Mouse (Mus musculus): ENCODE measurements at regions not wholly inside any gene's neighbourhood (a gene's known extent, or its start where the extent isn't known, plus 50 kb on each side); places are given as distances from the start of the nearest gene placed in this dataset.

GRCm38 (mm10) chr9:84178705-84179104 lies 253.8 kb downstream of the Bckdhb start:
- Histone ChIP-seq H3K4me3 (ENCODE audit: low read depth, low read length) (no peak overlapping the region), H3K27me3 (replicated peaks; ENCODE audit: control insufficient read depth, insufficient read depth, low read length) (no peaks in the 10 kb centered on the region), H3K9me3 (ENCODE audit: control insufficient read depth) (no peaks in the 10 kb centered on the region), H3K9ac (ENCODE audit: low read depth, low read length) (no peak overlapping the region), H3K36me3 (ENCODE audit: control insufficient read depth, insufficient read depth) (no peaks in the 10 kb centered on the region), H3K4me1 (replicated peaks; ENCODE audit: control insufficient read depth, insufficient read depth, low read length) (no peaks in the 10 kb centered on the region), H3K4me2 (replicated peaks; ENCODE audit: low read depth) (no peak overlapping the region), H3K27ac (ENCODE audit: low read depth, low read length) (no peak overlapping the region)
- WGBS = 61% methylated on average over 5 of the region's 5 CpGs
- no peak for TF ChIP-seq CTCF (IDR thresholded peaks at IDR 0.05; ENCODE audit: low read depth)
- no peak for ATAC-seq

GRCm38 (mm10) chr9:84179238-84179637 lies 254.3 kb downstream of the Bckdhb start:
- no peak overlapping the region for H3K4me2 ChIP-seq (replicated peaks; ENCODE audit: low read depth)
- H3K27ac ChIP-seq (ENCODE audit: low read depth, low read length) = no peak overlapping the region
- no peak overlapping the region for H3K4me3 ChIP-seq (ENCODE audit: low read depth, low read length)
- H3K9me3 ChIP-seq (ENCODE audit: control insufficient read depth) = no peaks in the 10 kb centered on the region
- no peaks in the 10 kb centered on the region for H3K4me1 ChIP-seq (replicated peaks; ENCODE audit: control insufficient read depth, insufficient read depth, low read length)
- H3K9ac ChIP-seq (ENCODE audit: low read depth, low read length) = no peak overlapping the region
- WGBS = 48% methylated on average over 4 of the region's 4 CpGs
- no peak for TF ChIP-seq CTCF (IDR thresholded peaks at IDR 0.05; ENCODE audit: low read depth)
- H3K36me3 ChIP-seq (ENCODE audit: control insufficient read depth, insufficient read depth) = no peaks in the 10 kb centered on the region
- no peaks in the 10 kb centered on the region for H3K27me3 ChIP-seq (replicated peaks; ENCODE audit: control insufficient read depth, insufficient read depth, low read length)
- no peak for ATAC-seq

GRCm38 (mm10) chr9:84183637-84184374 lies 258.9 kb downstream of the Bckdhb start:
- no peaks in the 10 kb centered on the region for H3K4me1 ChIP-seq (replicated peaks; ENCODE audit: control insufficient read depth, insufficient read depth, low read length)
- TF ChIP-seq CTCF (IDR thresholded peaks at IDR 0.05; ENCODE audit: low read depth) = no peak
- H3K27ac ChIP-seq (ENCODE audit: low read depth, low read length) = no peak overlapping the region
- no peaks in the 10 kb centered on the region for H3K27me3 ChIP-seq (replicated peaks; ENCODE audit: control insufficient read depth, insufficient read depth, low read length)
- WGBS = 54% methylated on average over 6 of the region's 6 CpGs
- no peak for ATAC-seq
- H3K36me3 ChIP-seq (ENCODE audit: control insufficient read depth, insufficient read depth) = no peaks in the 10 kb centered on the region
- no peaks in the 10 kb centered on the region for H3K9me3 ChIP-seq (ENCODE audit: control insufficient read depth)
- no peak overlapping the region for H3K4me3 ChIP-seq (ENCODE audit: low read depth, low read length)
- H3K9ac ChIP-seq (ENCODE audit: low read depth, low read length) = no peak overlapping the region
- H3K4me2 ChIP-seq (replicated peaks; ENCODE audit: low read depth) = no peak overlapping the region

- WGBS = 77% methylated on average over 3 of the region's 3 CpGs
- Histone ChIP-seq H3K4me2 (replicated peaks; ENCODE audit: low read depth) (no peak overlapping the region), H3K4me1 (replicated peaks; ENCODE audit: control insufficient read depth, insufficient read depth, low read length) (no peaks in the 10 kb centered on the region), H3K27ac (ENCODE audit: low read depth, low read length) (no peak overlapping the region), H3K36me3 (ENCODE audit: control insufficient read depth, insufficient read depth) (no peaks in the 10 kb centered on the region), H3K4me3 (ENCODE audit: low read depth, low read length) (no peak overlapping the region), H3K9me3 (ENCODE audit: control insufficient read depth) (no peaks in the 10 kb centered on the region), H3K27me3 (replicated peaks; ENCODE audit: control insufficient read depth, insufficient read depth, low read length) (no peaks in the 10 kb centered on the region), H3K9ac (ENCODE audit: low read depth, low read length) (no peak overlapping the region)
- ATAC-seq = no peak
- TF ChIP-seq CTCF (IDR thresholded peaks at IDR 0.05; ENCODE audit: low read depth) = no peak
Measured at GRCm38 (mm10) chr9:84187531-84187930, 262.6 kb downstream of the Bckdhb start.

GRCm38 (mm10) chr9:84193405-84193804 lies 268.5 kb downstream of the Bckdhb start:
- Histone ChIP-seq H3K4me2 (replicated peaks; ENCODE audit: low read depth) (no peak overlapping the region), H3K36me3 (ENCODE audit: control insufficient read depth, insufficient read depth) (no peaks in the 10 kb centered on the region), H3K4me1 (replicated peaks; ENCODE audit: control insufficient read depth, insufficient read depth, low read length) (no peaks in the 10 kb centered on the region), H3K9me3 (ENCODE audit: control insufficient read depth) (no peaks in the 10 kb centered on the region), H3K27ac (ENCODE audit: low read depth, low read length) (no peak overlapping the region), H3K9ac (ENCODE audit: low read depth, low read length) (no peak overlapping the region), H3K27me3 (replicated peaks; ENCODE audit: control insufficient read depth, insufficient read depth, low read length) (no peaks in the 10 kb centered on the region), H3K4me3 (ENCODE audit: low read depth, low read length) (no peak overlapping the region)
- WGBS = 59% methylated on average over 1 of the region's 1 CpGs
- ATAC-seq = no peak
- TF ChIP-seq CTCF (IDR thresholded peaks at IDR 0.05; ENCODE audit: low read depth) = no peak

- Histone ChIP-seq H3K4me3 (ENCODE audit: low read depth, low read length) (no peak overlapping the region), H3K9ac (ENCODE audit: low read depth, low read length) (no peak overlapping the region), H3K27me3 (replicated peaks; ENCODE audit: control insufficient read depth, insufficient read depth, low read length) (no peaks in the 10 kb centered on the region), H3K4me1 (replicated peaks; ENCODE audit: control insufficient read depth, insufficient read depth, low read length) (no peaks in the 10 kb centered on the region), H3K9me3 (ENCODE audit: control insufficient read depth) (no peaks in the 10 kb centered on the region), H3K4me2 (replicated peaks; ENCODE audit: low read depth) (no peak overlapping the region), H3K27ac (ENCODE audit: low read depth, low read length) (no peak overlapping the region), H3K36me3 (ENCODE audit: control insufficient read depth, insufficient read depth) (no peaks in the 10 kb centered on the region)
- ATAC-seq = no peak
- no peak for TF ChIP-seq CTCF (IDR thresholded peaks at IDR 0.05; ENCODE audit: low read depth)
- 83% methylated on average over 4 of the region's 4 CpGs for WGBS
Measured at GRCm38 (mm10) chr9:84194716-84195115, 269.8 kb downstream of the Bckdhb start.

Data from intestine, postnatal 0 days (tissue).